Mouse (Mus musculus) neural tube, embryonic 15.5 days (tissue): Measurements from ENCODE around the gene Osbpl8. TPM values are rescaled to one million over a fixed set of nuclear protein-coding genes. Genes with fewer than 3 reads are reported as not detected.

Experiments used
- ATAC-seq: fragments of 200-750 bp; cut with Nextera tagmentation; 2 replicates; pipeline ENCODE4 v1.8.0; 2017; ENCODE audit warnings: mild to moderate bottlenecking, moderate TSS enrichment, moderate library complexity; ENCODE audit not compliant: low FRiP score
- H3K27ac ChIP-seq: fragments of 300-500 bp; sonication (generic); replicated peaks from 2 replicates; pipeline ENCODE4 v1.5.1; 2015; ENCODE audit warnings: mild to moderate bottlenecking, inconsistent platforms
- H3K27me3 ChIP-seq: fragments of 300-500 bp; sonication (generic); replicated peaks from 2 replicates; pipeline ENCODE4 v1.6.1; 2015; ENCODE audit warnings: inconsistent platforms
- H3K36me3 ChIP-seq: fragments of 300-500 bp; sonication (generic); 2 replicates; pipeline ENCODE4 v1.6.1; 2015; ENCODE audit warnings: inconsistent platforms
- H3K4me1 ChIP-seq: fragments of 300-500 bp; sonication (generic); 2 replicates; pipeline ENCODE4 v1.6.1; 2015; ENCODE audit warnings: inconsistent platforms
- H3K4me2 ChIP-seq: fragments of 300-500 bp; sonication (generic); 2 replicates; pipeline ENCODE4 v1.6.1; 2015; ENCODE audit warnings: inconsistent platforms, mild to moderate bottlenecking, moderate library complexity
- H3K4me3 ChIP-seq: fragments of 300-500 bp; sonication (generic); replicated peaks from 2 replicates; pipeline ENCODE4 v1.5.1; 2015; ENCODE audit warnings: mild to moderate bottlenecking, inconsistent platforms
- H3K9ac ChIP-seq: fragments of 300-500 bp; sonication (generic); replicated peaks from 2 replicates; pipeline ENCODE4 v1.6.1; 2015; ENCODE audit warnings: mild to moderate bottlenecking, inconsistent platforms
- H3K9me3 ChIP-seq: fragments of 300-500 bp; sonication (generic); replicated peaks from 2 replicates; pipeline ENCODE4 v1.6.1; 2016; ENCODE audit warnings: inconsistent platforms
- WGBS: fragments of 180-500 bp; shearing (Covaris S2); methylation state at CpG from one replicate; pipeline ENCODE4 v1.1.7; 2015; ENCODE audit warnings: mixed read lengths; 5-methylcytosine and 5-hydroxymethylcytosine counted together
- polyA plus RNA-seq: library from polyadenylated mRNA; unstranded; fragments of >200 nt; fragmentation: Nextera tagmentation; extraction: Ambion mirVana; gene quantifications from 2 replicates; pipeline ENCODE4 v1.2.1, GENCODE M21; 2015

Gene Osbpl8
- polyA plus RNA-seq, 1 experiment from 2014 or later = 16.0 TPM

- no peak overlapping the region for H3K4me2 ChIP-seq
- no peaks in the 10 kb centered on the region for H3K4me1 ChIP-seq
- no peaks in the 10 kb centered on the region for H3K9me3 ChIP-seq
- H3K27ac ChIP-seq = no peak overlapping the region
- H3K27me3 ChIP-seq = no peaks in the 10 kb centered on the region
- H3K9ac ChIP-seq = no peak overlapping the region
- no peak overlapping the region for H3K4me3 ChIP-seq
- no peak for ATAC-seq
- 84% methylated on average over 4 of the region's 4 CpGs for WGBS
- H3K36me3 ChIP-seq = no peaks in the 10 kb centered on the region
Measured at GRCm38 (mm10) chr10:111327957-111328356, 163.4 kb downstream of the Osbpl8 start.

- WGBS = 87% methylated on average over 5 of the region's 5 CpGs
- no peaks in the 10 kb centered on the region for H3K36me3 ChIP-seq
- no peak overlapping the region for H3K4me2 ChIP-seq
- no peak overlapping the region for H3K9ac ChIP-seq
- no peaks in the 10 kb centered on the region for H3K27me3 ChIP-seq
- H3K27ac ChIP-seq = no peak overlapping the region
- no peaks in the 10 kb centered on the region for H3K9me3 ChIP-seq
- H3K4me3 ChIP-seq = no peak overlapping the region
- no peak for ATAC-seq
- H3K4me1 ChIP-seq = no peaks in the 10 kb centered on the region
Measured at GRCm38 (mm10) chr10:111329326-111329725, 164.8 kb downstream of the Osbpl8 start.

GRCm38 (mm10) chr10:111334902-111335301, 170.3 kb downstream of the Osbpl8 start:
- H3K9ac ChIP-seq = no peak overlapping the region
- no peak overlapping the region for H3K27ac ChIP-seq
- H3K36me3 ChIP-seq = no peaks in the 10 kb centered on the region
- H3K4me1 ChIP-seq = peaks cover 8% of the 10 kb centered on the region; the same call in 1 of the 2 replicates
- 0 out of 2 replicates have a peak, but pooled peaks cover 6% of the 10 kb centered on the region for H3K27me3 ChIP-seq
- no peaks in the 10 kb centered on the region for H3K9me3 ChIP-seq
- no peak overlapping the region for H3K4me2 ChIP-seq
- no peak overlapping the region for H3K4me3 ChIP-seq
- ATAC-seq = no peak
- over 99% methylated on average over 2 of the region's 2 CpGs for WGBS

- no peaks in the 10 kb centered on the region for H3K36me3 ChIP-seq
- 0 out of 2 replicates have a peak, but pooled peaks cover 6% of the 10 kb centered on the region for H3K27me3 ChIP-seq
- no peak overlapping the region for H3K27ac ChIP-seq
- peaks cover 8% of the 10 kb centered on the region; the same call in 1 of the 2 replicates for H3K4me1 ChIP-seq
- no peaks in the 10 kb centered on the region for H3K9me3 ChIP-seq
- H3K9ac ChIP-seq = no peak overlapping the region
- 22% methylated on average over 29 of the region's 29 CpGs for WGBS
- H3K4me3 ChIP-seq = no peak overlapping the region
- no peak for ATAC-seq
- peak overlapping the region; percentile 45 for H3K4me2 ChIP-seq
Measured at GRCm38 (mm10) chr10:111335517-111336352, 171.2 kb downstream of the Osbpl8 start.

GRCm38 (mm10) chr10:111336353-111336713, 171.8 kb downstream of the Osbpl8 start:
- H3K9me3 ChIP-seq = no peaks in the 10 kb centered on the region
- H3K27me3 ChIP-seq = 0 out of 2 replicates have a peak, but pooled peaks cover 6% of the 10 kb centered on the region
- H3K4me1 ChIP-seq = peaks cover 8% of the 10 kb centered on the region; the same call in 1 of the 2 replicates
- H3K36me3 ChIP-seq = no peaks in the 10 kb centered on the region
- H3K9ac ChIP-seq = no peak overlapping the region
- H3K4me3 ChIP-seq = no peak overlapping the region
- no peak for ATAC-seq
- peak overlapping the region; percentile 45 for H3K4me2 ChIP-seq
- WGBS = 28% methylated on average over 10 of the region's 10 CpGs
- no peak overlapping the region for H3K27ac ChIP-seq

GRCm38 (mm10) chr10:111339296-111339695, 174.7 kb downstream of the Osbpl8 start:
- 0 out of 2 replicates have a peak, but pooled peaks cover 6% of the 10 kb centered on the region for H3K27me3 ChIP-seq
- ATAC-seq = no peak
- no peaks in the 10 kb centered on the region for H3K36me3 ChIP-seq
- H3K27ac ChIP-seq = no peak overlapping the region
- H3K4me2 ChIP-seq = no peak overlapping the region
- 86% methylated on average over 11 of the region's 11 CpGs for WGBS
- H3K4me3 ChIP-seq = no peak overlapping the region
- peaks cover 8% of the 10 kb centered on the region; the same call in 1 of the 2 replicates for H3K4me1 ChIP-seq
- no peaks in the 10 kb centered on the region for H3K9me3 ChIP-seq
- no peak overlapping the region for H3K9ac ChIP-seq

GRCm38 (mm10) chr10:111341761-111342160, 177.2 kb downstream of the Osbpl8 start:
- Histone ChIP-seq H3K9ac (no peak overlapping the region), H3K4me3 (no peak overlapping the region), H3K4me2 (no peak overlapping the region), H3K9me3 (no peaks in the 10 kb centered on the region), H3K4me1 (no peaks in the 10 kb centered on the region), H3K27ac (no peak overlapping the region), H3K27me3 (no peaks in the 10 kb centered on the region), H3K36me3 (no peaks in the 10 kb centered on the region)
- ATAC-seq = no peak
- whole genome bisulfite sequencing = 88% methylated on average over 7 of the region's 7 CpGs

- ATAC-seq = no peak
- Histone ChIP-seq H3K9ac (no peak overlapping the region), H3K27me3 (no peaks in the 10 kb centered on the region), H3K4me2 (no peak overlapping the region), H3K36me3 (no peaks in the 10 kb centered on the region), H3K9me3 (no peaks in the 10 kb centered on the region), H3K27ac (no peak overlapping the region), H3K4me3 (no peak overlapping the region), H3K4me1 (no peaks in the 10 kb centered on the region)
- WGBS = 95% methylated on average over 5 of the region's 5 CpGs
Measured at GRCm38 (mm10) chr10:111343555-111343954, 179.0 kb downstream of the Osbpl8 start.

Other genes starting within 250 kb of the Osbpl8 start
- 146 and 165 TPM in 2 replicates for gene Csrp2, start 245.0 kb upstream of the Osbpl8 start, polyA plus RNA-seq
- gene Zdhhc17, start 154.6 kb upstream of the Osbpl8 start, polyA plus RNA-seq = 49.0 and 53.5 TPM in 2 replicates
- 4.8 and 5.5 TPM in 2 replicates for gene Bbs10, start 133.9 kb downstream of the Osbpl8 start, polyA plus RNA-seq